Mouse (Mus musculus) liver, adult 2 months (tissue): Measurements from ENCODE around the gene Sumo3. TPM values are rescaled to one million over a fixed set of nuclear protein-coding genes. Genes with fewer than 3 reads are reported as not detected.

Source experiments
- DNase-seq: peaks from one replicate; pipeline ENCODE4 v3.0.0-alpha.2; 2011; ENCODE audit warnings: low read depth, low spot score; ENCODE audit errors: extremely low read depth
- H3K27ac ChIP-seq: fragments of 200-500 bp; replicated peaks from 2 replicates; pipeline ENCODE4 v1.5.1; 2012; ENCODE audit warnings: low read depth, mild to moderate bottlenecking, control low read depth, inconsistent platforms, low read length; ENCODE audit not compliant: insufficient read depth
- H3K27me3 ChIP-seq: fragments of 200-500 bp; 2 replicates; pipeline ENCODE4 v1.6.1; 2012; ENCODE audit warnings: mild to moderate bottlenecking, moderate library complexity, low read length, inconsistent platforms; ENCODE audit not compliant: control insufficient read depth, insufficient read depth
- H3K36me3 ChIP-seq: fragments of 200-500 bp; 2 replicates; pipeline ENCODE4 v1.6.1; 2012; ENCODE audit warnings: low read length, inconsistent platforms; ENCODE audit not compliant: control insufficient read depth, insufficient read depth
- H3K4me1 ChIP-seq: fragments of 200-500 bp; 2 replicates; pipeline ENCODE4 v1.6.1; 2011; ENCODE audit warnings: low read length; ENCODE audit not compliant: control insufficient read depth, insufficient read depth
- H3K4me3 ChIP-seq: fragments of 200-500 bp; 2 replicates; pipeline ENCODE4 v1.5.1; 2011; ENCODE audit warnings: low read depth, mild to moderate bottlenecking, control low read depth, low read length, moderate library complexity; ENCODE audit not compliant: insufficient read depth
- H3K79me2 ChIP-seq: fragments of 200-500 bp; 2 replicates; pipeline ENCODE4 v1.6.1; 2012; ENCODE audit warnings: inconsistent platforms, mild to moderate bottlenecking, low read length, moderate library complexity; ENCODE audit not compliant: control insufficient read depth, insufficient read depth
- H3K9ac ChIP-seq: fragments of 200-500 bp; 2 replicates; pipeline ENCODE4 v1.6.1; 2012; ENCODE audit warnings: low read depth, mild to moderate bottlenecking, control low read depth, inconsistent platforms, low read length
- CTCF ChIP-seq: fragments of 200-500 bp; IDR thresholded peaks from 2 replicates; pipeline ENCODE4 v1.5.1; 2011; ENCODE audit warnings: low read depth, low read length, control low read depth
- POLR2A ChIP-seq: fragments of 200-500 bp; IDR thresholded peaks from 2 replicates; pipeline ENCODE4 v1.6.1; 2011; ENCODE audit warnings: low read length, control low read depth; ENCODE audit not compliant: insufficient read depth; ENCODE audit errors: extremely low read depth
- WGBS: fragments of 180-500 bp; shearing (Covaris S2); methylation state at CpG from one replicate; pipeline ENCODE4 v1.1.7; 2018; 5-methylcytosine and 5-hydroxymethylcytosine counted together
- polyA plus RNA-seq: library from polyadenylated mRNA; depleted of rRNA; stranded (reverse); fragments of >200 nt; gene quantifications from 2 replicates; pipeline ENCODE4 v1.2.3, GENCODE M21; 2012
- total RNA-seq: library from RNA; depleted of rRNA; stranded (reverse); fragments of >200 nt; gene quantifications from 2 replicates; pipeline ENCODE4 v1.2.3, GENCODE M21; 2014

The Sumo3 gene
- total and polyA plus RNA-seq, 2 experiments = 59.6 to 170 TPM

GRCm38 (mm10) chr10:77643160-77643559 is 37.3 kb downstream of the Sumo3 start:
- no peak for DNase-seq
- TF ChIP-seq CTCF (no peak), POLR2A (no peak)
- H3K36me3 ChIP-seq = peaks cover 28% of the 10 kb centered on the region
- peaks cover 10% of the 10 kb centered on the region for H3K4me1 ChIP-seq
- H3K27ac ChIP-seq = no peak overlapping the region
- no peak overlapping the region for H3K9ac ChIP-seq
- H3K79me2 ChIP-seq = peaks cover 4% of the 10 kb centered on the region; the same call in 1 of the 2 replicates
- 53% methylated on average over 7 of the region's 7 CpGs for WGBS
- no peak overlapping the region for H3K4me3 ChIP-seq
- no peaks in the 10 kb centered on the region for H3K27me3 ChIP-seq

GRCm38 (mm10) chr10:77645571-77645970 is 39.7 kb downstream of the Sumo3 start:
- TF ChIP-seq POLR2A = no peak
- no peak for TF ChIP-seq CTCF
- Histone ChIP-seq H3K27ac (no peak overlapping the region), H3K36me3 (peaks cover 28% of the 10 kb centered on the region), H3K9ac (no peak overlapping the region), H3K27me3 (no peaks in the 10 kb centered on the region), H3K4me3 (no peak overlapping the region), H3K4me1 (no peaks in the 10 kb centered on the region), H3K79me2 (no peaks in the 10 kb centered on the region)
- WGBS = 95% methylated on average over 5 of the region's 5 CpGs
- DNase-seq = no peak

- Histone ChIP-seq H3K4me1 (no peaks in the 10 kb centered on the region), H3K27ac (no peak overlapping the region), H3K4me3 (no peak overlapping the region), H3K27me3 (no peaks in the 10 kb centered on the region), H3K79me2 (no peaks in the 10 kb centered on the region), H3K9ac (no peak overlapping the region), H3K36me3 (peaks cover 16% of the 10 kb centered on the region)
- 81% methylated on average over 1 of the region's 1 CpGs for WGBS
- TF ChIP-seq POLR2A = no peak
- no peak for TF ChIP-seq CTCF
- no peak for DNase-seq
Observed at GRCm38 (mm10) chr10:77647461-77647860, 41.6 kb downstream of the Sumo3 start.

GRCm38 (mm10) chr10:77647901-77648300 is 42.0 kb downstream of the Sumo3 start:
- Histone ChIP-seq H3K27ac (no peak overlapping the region), H3K79me2 (no peaks in the 10 kb centered on the region), H3K36me3 (peaks cover 16% of the 10 kb centered on the region), H3K4me1 (no peaks in the 10 kb centered on the region), H3K9ac (no peak overlapping the region), H3K4me3 (no peak overlapping the region), H3K27me3 (no peaks in the 10 kb centered on the region)
- 85% methylated on average over 8 of the region's 8 CpGs for WGBS
- no peak for DNase-seq
- TF ChIP-seq CTCF (no peak), POLR2A (no peak)

GRCm38 (mm10) chr10:77652046-77652445 is 46.1 kb downstream of the Sumo3 start:
- Histone ChIP-seq H3K4me3 (no peak overlapping the region), H3K27ac (no peak overlapping the region), H3K27me3 (no peaks in the 10 kb centered on the region), H3K36me3 (no peaks in the 10 kb centered on the region), H3K4me1 (no peaks in the 10 kb centered on the region), H3K9ac (no peak overlapping the region), H3K79me2 (no peaks in the 10 kb centered on the region)
- no peak for DNase-seq
- WGBS = 93% methylated on average over 9 of the region's 9 CpGs
- TF ChIP-seq CTCF = no peak
- no peak for TF ChIP-seq POLR2A

DNA sequence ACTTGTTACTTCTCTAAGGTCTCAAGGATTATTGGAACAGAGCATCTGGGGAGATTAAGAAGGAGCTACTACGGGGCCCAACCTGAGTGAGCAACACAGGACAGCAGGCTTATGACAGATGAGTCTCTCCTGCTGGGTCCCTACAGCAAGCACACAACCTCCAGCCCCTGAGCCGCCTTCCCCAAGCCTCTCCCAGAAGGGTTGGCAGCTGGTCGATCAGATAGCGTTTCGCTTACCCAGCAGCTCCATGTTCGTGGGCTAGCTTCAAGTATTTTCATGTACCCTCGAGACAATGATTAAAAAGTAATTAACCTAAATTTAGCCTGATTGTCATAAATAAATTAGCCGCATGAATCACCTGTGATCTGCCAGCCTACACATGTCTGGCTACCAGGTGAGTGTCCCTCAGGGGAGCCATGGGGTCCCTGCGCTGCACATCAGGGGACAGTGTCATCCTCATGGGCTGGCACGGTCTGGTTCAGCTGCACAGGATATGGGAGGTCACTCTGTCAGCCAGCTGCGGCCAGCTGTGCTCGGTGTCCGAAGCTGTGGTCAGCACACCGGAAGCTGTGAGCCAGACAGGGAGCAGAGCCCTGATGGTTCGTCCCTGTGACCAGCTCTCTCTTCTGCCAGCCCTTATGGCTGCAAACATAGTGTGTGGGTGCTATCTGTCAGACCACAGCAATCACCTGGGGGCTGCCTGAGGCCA is 52.5 kb downstream of the Sumo3 start:
- no peaks in the 10 kb centered on the region for H3K27me3 ChIP-seq
- no peaks in the 10 kb centered on the region for H3K79me2 ChIP-seq
- no peak overlapping the region for H3K27ac ChIP-seq
- no peaks in the 10 kb centered on the region for H3K36me3 ChIP-seq
- no peaks in the 10 kb centered on the region for H3K4me1 ChIP-seq
- no peak for TF ChIP-seq CTCF
- no peak for TF ChIP-seq POLR2A
- H3K9ac ChIP-seq = no peak overlapping the region
- DNase-seq = no peak
- no peak overlapping the region for H3K4me3 ChIP-seq
- WGBS = 66% methylated on average over 15 of the region's 15 CpGs
